In genomic region chr6:99009771-99010170, GRCm38 (mm10) we compare ENCODE assay signal across 27 mouse cellular contexts.
DNase-seq lines count a peak whose midpoint lies in the region; ATAC-seq and TF ChIP-seq lines count a peak whose summit lies in the region.
"Had no signal": no experiment of that assay in that cellular context is flagged by ENCODE, and none has a peak within 500 bp of the region (broad histone marks: within the 10 kb centered on the region; RNA-seq: fewer than 3 reads in every experiment).

No protein-coding gene starts in this region.

- H3K9me3 ChIP-seq in forebrain, embryonic 10.5 days = peaks cover 8% of the 10 kb centered on the region
- 0 out of 2 replicates have a peak, but pooled peaks cover 3% of the 10 kb centered on the region for H3K9me3 ChIP-seq in forebrain, embryonic 14.5 days (replicated peaks; ENCODE audit: control insufficient read depth, low read length)
- H3K9me3 ChIP-seq: embryonic facial prominence, embryonic 13.5 days; heart, embryonic 15.5 days; hindbrain, embryonic 13.5 days; liver, embryonic 15.5 days had no signal

- no peak overlapping the region for H3K4me2 ChIP-seq in forebrain, embryonic 14.5 days (ENCODE audit: low read length)
- H3K4me2 ChIP-seq: embryonic facial prominence, embryonic 13.5 days; heart, embryonic 15.5 days; hindbrain, embryonic 13.5 days; liver, embryonic 15.5 days; lung, embryonic 14.5 days; midbrain, embryonic 11.5 days; neural tube, embryonic 12.5 days had no signal

- peak overlapping the region; percentile 53 for H3K27ac ChIP-seq in forebrain, embryonic 10.5 days
- H3K27ac ChIP-seq in forebrain, embryonic 14.5 days (ENCODE audit: low read depth, low read length) = no peak overlapping the region
- H3K27ac ChIP-seq in layer of hippocampus, adult 2 months = peak overlapping the region; percentile 23; the same call in 1 of the 2 replicates
- H3K27ac ChIP-seq: embryonic facial prominence, embryonic 13.5 days; heart, embryonic 10.5 days; heart, embryonic 15.5 days; hindbrain, embryonic 13.5 days; liver, embryonic 15.5 days; neural tube, embryonic 12.5 days had no signal

- WGBS in forebrain, embryonic 10.5 days = 31% methylated on average over 10 of the region's 10 CpGs
- WGBS in forebrain, embryonic 14.5 days = 45% methylated on average over 9 of the region's 10 CpGs

- H3K4me3 ChIP-seq in forebrain, embryonic 10.5 days = no peak overlapping the region
- no peak overlapping the region for H3K4me3 ChIP-seq in forebrain, embryonic 14.5 days (ENCODE audit: low read depth, low read length)
- H3K4me3 ChIP-seq in layer of hippocampus, adult 2 months = no peak overlapping the region
- H3K4me3 ChIP-seq: embryonic facial prominence, embryonic 13.5 days; heart, embryonic 10.5 days; heart, embryonic 15.5 days; hindbrain, embryonic 13.5 days; liver, embryonic 15.5 days; myocyte; neural tube, embryonic 12.5 days had no signal

- H3K9ac ChIP-seq in forebrain, embryonic 14.5 days (ENCODE audit: low read length) = no peak overlapping the region
- H3K9ac ChIP-seq: embryonic facial prominence, embryonic 13.5 days; heart, embryonic 15.5 days; hindbrain, embryonic 13.5 days; liver, embryonic 15.5 days; lung, embryonic 14.5 days; neural tube, embryonic 12.5 days had no signal

- no peak for ATAC-seq in forebrain, embryonic 14.5 days
- ATAC-seq: intestine, postnatal 0 days had no signal

- H3K27me3 ChIP-seq in forebrain, embryonic 10.5 days (ENCODE audit: poor library complexity, severe bottlenecking) = peaks cover 36% of the 10 kb centered on the region
- H3K27me3 ChIP-seq in forebrain, embryonic 14.5 days (replicated peaks; ENCODE audit: control insufficient read depth, insufficient read depth, low read length) = no peaks in the 10 kb centered on the region
- H3K27me3 ChIP-seq: heart, embryonic 15.5 days; liver, embryonic 15.5 days; neural tube, embryonic 12.5 days had no signal

- no peak for TF ChIP-seq CTCF in layer of hippocampus, adult 2 months (conservative IDR thresholded peaks at IDR 0.05)

- H3K4me1 ChIP-seq in forebrain, embryonic 10.5 days = peaks cover 68% of the 10 kb centered on the region
- H3K4me1 ChIP-seq in forebrain, embryonic 14.5 days (ENCODE audit: control insufficient read depth, insufficient read depth, low read length) = peaks cover 34% of the 10 kb centered on the region

- no peak for DNase-seq in forebrain, embryonic 10.5 days (ENCODE audit: extremely low spot score, low spot score)
- no peak for DNase-seq in forebrain, embryonic 14.5 days (ENCODE audit: low spot score)
- no peak for DNase-seq in layer of hippocampus, adult 2 months (ENCODE audit: low spot score in 2 of 2)
- DNase-seq in layer of hippocampus, adult 8-10 months (ENCODE audit: low spot score in 2 of 2) = no peak
- DNase-seq in ZHBTc4 (ENCODE audit: low read depth, low spot score) = peak; percentile 50
- no peak for DNase-seq in right cerebral cortex, postnatal 14 days
- no peak for DNase-seq in layer of hippocampus, postnatal 36 days
- DNase-seq: adrenal gland, postnatal 10 days; cerebellum, adult 8-10 months; cerebellum, postnatal 25 days; gastrocnemius, postnatal 14 days; kidney, adult 9 months; kidney, postnatal 14 days; left cerebral cortex, postnatal 4 days; liver; lung, embryonic 14.5 days; thymus, adult 2 months; thymus, postnatal 36 days had no signal

- H3K36me3 ChIP-seq in forebrain, embryonic 10.5 days (replicated peaks) = peaks cover 61% of the 10 kb centered on the region
- H3K36me3 ChIP-seq in forebrain, embryonic 14.5 days (ENCODE audit: control insufficient read depth, insufficient read depth, low read length) = peaks cover 6% of the 10 kb centered on the region; the same call in 1 of the 2 replicates
